Mouse (Mus musculus): ENCODE data around the gene Cdc42ep3. TPM values are rescaled to one million over a fixed set of nuclear protein-coding genes. Genes with fewer than 3 reads are reported as not detected.

Gene Cdc42ep3
- total RNA-seq, 2 experiments from 2014 or later, result 35.2 to 36.8 TPM

- no peak for DNase-seq
Measured at GRCm38 (mm10) chr17:79345001-79345709, 9.7 kb downstream of the Cdc42ep3 start.

DNA sequence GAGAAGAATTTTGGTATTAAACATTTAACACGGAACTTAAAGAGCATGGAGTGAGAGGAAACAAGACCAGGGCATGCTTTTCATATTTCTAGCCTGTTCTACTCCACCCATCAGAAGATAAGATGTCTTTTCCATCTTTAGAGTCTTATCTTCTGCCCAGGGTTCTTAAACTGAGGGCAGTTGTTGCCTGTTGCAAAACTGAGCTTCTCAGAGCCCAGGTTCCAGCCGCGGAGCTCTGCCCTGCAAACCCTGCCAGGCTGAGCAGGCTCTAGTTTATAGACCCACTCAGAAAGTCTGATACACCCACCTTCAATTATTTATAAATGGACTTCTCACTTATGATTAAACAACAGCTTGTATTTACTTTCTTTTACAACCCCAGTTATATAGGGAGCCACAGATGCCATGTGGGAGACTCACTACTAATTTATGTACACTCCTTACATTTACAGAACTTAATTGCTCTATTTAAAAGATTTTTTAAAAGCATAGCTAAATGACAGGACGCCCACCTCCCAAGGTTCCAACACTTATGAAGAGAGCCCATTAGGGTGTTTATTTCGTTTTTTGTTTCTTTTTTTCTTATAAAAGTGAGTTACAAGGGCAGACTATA, 11.5 kb downstream of the Cdc42ep3 start:
- no peak for DNase-seq

DNA sequence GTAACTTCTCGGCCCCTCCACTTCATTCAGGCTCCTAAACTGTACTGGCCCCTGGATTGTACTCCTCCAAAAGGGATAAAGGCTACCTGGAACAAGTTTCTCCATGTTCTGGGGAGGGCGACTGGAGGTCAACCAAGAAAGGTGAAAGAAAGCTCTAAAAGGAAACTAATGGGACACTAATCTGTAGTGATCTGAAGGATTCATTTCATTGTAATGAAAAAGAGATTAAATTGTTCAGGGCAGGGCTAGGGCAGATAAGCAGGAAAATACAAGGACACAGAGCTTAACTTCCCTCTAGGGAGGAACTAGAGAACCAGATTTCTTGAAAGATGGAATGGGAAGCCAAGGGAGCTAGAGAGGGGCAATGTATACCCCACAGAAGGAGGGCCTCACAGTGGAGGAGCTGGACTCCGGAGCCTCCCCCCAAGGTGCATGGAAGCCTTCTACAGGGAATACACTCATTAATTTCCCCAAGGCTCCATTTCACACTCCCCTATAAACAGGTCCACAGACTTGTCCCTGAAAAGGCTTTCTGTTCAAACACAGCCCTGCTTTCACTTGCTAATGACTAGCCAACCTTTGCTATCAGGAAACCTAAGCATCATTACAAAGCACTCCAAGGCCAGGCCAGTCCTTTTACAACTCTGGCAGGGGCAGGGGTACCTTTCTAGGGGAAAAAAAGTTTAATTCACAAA, 12.1 kb downstream of the Cdc42ep3 start:
- DNase-seq, result no peak

- no peak for DNase-seq
Measured at GRCm38 (mm10) chr17:79341946-79342470, 12.9 kb downstream of the Cdc42ep3 start.

DNA sequence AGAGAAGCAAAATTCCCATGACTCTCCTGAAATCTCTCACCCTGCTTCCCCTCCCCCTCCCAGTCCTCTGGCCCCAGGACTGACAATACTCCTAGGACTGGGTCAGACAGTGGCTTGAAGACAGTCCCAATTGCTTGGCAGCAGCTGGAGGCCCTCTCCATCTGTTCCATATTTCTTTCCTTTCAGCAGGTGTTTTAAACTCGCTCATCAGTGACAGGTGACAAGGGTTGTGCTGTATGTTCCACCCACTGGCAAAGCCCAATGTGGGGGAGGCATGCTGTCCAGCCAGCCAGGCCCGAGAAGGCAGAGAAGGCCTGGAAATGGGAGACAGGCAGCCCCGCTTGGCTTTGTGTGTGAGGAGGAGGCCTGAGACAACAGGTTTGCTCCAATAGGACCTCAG, 17.4 kb downstream of the Cdc42ep3 start:
- DNase-seq, result no peak

- no peak for DNase-seq
Measured at GRCm38 (mm10) chr17:79334701-79335100, 20.2 kb downstream of the Cdc42ep3 start.

DNA sequence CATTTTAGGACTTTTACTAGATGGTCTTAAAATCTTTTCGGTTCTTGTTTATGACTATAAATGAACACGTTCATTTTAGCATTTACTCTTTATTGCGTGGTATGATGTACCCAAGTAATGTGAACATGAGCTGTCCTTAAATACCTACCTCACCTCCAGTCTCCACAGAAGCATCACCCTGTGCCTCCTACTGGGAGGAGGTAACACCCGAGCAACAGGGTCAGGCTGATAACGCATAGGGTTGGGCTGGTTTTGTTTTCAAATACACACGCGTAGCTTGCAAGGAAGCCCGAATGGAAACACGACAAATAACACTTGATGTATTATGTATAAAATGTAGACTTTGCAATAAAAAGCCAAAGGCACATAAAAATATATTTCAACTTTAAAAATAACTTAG, 21.2 kb downstream of the Cdc42ep3 start:
- DNase-seq, result no peak

DNA sequence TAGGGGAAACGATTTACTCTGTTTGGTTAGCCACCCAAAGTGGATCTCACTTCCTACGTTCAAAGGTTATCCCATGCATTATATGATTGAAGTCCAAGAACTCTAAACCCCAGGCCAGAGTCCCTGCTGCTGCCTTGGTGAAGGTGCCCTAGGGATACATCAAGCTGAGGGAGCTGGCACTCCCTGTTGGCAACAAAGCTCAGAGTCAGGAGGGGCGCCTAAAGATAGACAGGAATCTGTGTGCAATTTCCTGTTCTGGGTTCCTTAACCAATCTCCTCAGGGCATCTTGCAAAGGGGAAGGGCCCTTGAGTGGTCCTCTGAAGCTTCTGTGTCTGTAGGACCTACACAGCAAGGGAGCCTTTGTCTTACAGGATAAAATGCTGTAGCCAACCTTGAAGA, 22.0 kb downstream of the Cdc42ep3 start:
- no peak for DNase-seq

DNA sequence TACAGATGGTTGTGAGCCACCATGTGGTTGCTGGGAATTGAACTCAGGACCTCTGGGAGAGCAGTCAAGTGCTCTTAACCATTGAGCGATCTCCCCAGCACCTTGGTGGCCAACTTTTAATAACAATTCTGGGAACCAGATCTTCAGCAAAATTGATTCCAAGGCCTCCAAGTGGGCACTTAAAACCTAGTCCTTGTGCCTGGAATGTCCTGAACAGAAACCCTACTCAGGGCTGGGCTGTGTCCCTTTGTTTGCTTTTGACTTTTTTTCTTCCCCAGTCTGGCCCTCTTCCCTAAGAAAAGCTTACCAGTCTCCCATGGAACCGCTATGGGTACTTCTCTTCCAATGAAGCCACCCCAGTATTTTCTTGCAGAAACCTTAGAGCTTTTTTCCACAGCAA, 24.5 kb downstream of the Cdc42ep3 start:
- DNase-seq, result no peak

DNA sequence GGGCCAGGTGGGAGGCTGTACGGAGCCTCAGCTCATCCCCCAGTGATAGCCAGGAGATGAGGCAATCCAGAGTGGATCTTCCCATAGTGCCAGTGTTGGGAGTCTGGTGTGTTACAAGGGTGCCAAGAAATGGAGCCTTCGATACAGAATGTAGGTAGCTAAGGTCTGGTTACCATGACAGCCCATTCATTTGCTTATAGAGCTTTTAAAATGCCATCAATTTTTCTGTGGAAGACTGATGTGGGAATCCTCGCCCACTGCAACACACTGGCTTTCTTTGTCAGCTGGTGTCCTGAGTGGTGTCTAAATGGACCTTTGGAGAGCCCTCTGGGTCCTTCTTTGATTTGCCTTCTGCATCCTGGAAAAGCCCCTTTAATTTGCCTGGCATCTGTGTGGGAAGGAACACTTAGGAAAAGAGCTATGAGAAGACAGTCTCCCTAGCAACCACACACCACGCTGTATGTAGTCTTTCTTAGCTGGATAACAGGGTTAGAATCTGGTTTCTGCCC, 28.0 kb downstream of the Cdc42ep3 start:
- no peak for DNase-seq

- no peak for DNase-seq
Measured at GRCm38 (mm10) chr17:79317085-79317751, 37.7 kb downstream of the Cdc42ep3 start.

DNA sequence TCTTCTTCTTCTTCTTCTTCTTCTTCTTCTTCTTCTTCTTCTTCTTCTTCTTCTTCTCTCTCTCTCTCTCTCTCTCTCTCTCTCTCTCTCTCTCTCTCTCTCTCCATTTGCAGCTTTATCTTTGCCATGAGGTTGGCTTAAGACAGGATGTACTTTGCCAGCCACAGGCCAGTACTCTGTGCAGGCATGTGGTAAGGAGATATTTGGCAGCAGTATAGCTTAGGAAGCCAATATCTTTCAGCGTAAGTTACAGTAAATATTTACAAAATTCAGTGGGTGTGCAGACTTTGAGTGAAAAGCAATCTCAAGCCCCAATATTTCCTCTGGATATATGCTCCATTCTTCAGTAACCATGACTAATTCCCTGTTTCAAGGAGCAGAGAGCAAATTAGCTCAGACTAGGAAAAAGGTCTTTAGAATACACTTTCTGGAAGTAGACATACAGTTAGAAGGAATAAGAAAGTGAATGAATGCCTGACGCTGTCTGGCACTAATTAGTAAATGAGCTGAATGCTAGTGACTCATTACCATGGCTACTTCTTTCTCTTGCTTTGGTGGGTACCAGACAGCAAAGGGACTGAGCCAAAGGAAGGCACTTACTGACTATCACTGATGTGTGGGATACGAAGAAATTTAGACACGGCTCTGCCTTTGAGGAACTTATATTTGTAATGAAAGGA, 39.3 kb downstream of the Cdc42ep3 start:
- no peak for DNase-seq

- DNase-seq, result no peak
Measured at GRCm38 (mm10) chr17:79310465-79310864, 44.4 kb downstream of the Cdc42ep3 start.

- DNase-seq, result no peak
Measured at GRCm38 (mm10) chr17:79309506-79309905, 45.4 kb downstream of the Cdc42ep3 start.

DNA sequence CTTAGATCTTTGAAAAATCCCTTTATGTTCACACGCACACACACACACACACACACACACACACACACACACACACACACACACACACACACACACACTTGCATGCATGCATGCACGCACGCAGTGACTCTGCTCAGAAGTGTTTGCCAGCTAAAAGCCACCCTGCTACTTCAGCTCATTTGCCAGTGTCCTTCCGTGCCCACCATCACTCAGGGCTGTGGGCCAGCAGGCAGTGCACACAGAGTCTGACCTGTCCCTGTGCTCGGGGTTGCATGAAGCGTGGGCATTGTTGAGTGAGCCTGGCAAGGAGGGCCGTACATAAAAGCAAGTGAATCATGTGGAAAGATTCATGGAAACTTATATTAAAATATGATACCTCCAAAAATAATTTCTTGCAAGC, 49.2 kb downstream of the Cdc42ep3 start:
- DNase-seq, result peak; percentile 13

GRCm38 (mm10) chr17:79303744-79304497, 51.0 kb downstream of the Cdc42ep3 start:
- DNase-seq, result no peak

GRCm38 (mm10) chr17:79303238-79303637, 51.7 kb downstream of the Cdc42ep3 start:
- DNase-seq, result no peak

- DNase-seq, result no peak
Measured at GRCm38 (mm10) chr17:79299925-79300324, 55.0 kb downstream of the Cdc42ep3 start.

DNA sequence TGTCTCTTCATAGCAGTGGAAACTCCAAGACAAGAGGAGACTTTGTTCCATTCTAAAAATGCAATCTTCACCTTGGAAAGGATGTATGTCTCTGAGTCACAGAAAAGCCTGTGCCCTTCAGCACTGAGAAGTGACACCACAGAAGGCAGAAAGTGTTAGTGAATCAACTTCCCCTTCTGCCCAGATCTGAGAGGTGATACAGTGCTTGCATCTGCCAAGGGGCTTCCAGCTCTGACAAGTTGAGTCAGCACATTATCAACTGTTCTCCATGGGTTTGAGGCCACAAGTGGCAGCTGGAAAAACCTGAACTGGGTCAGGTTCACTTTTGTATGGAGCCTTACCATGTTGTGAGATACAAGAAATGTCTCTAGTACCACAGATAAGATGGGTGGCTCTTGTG, 55.9 kb downstream of the Cdc42ep3 start:
- DNase-seq, result no peak

DNA sequence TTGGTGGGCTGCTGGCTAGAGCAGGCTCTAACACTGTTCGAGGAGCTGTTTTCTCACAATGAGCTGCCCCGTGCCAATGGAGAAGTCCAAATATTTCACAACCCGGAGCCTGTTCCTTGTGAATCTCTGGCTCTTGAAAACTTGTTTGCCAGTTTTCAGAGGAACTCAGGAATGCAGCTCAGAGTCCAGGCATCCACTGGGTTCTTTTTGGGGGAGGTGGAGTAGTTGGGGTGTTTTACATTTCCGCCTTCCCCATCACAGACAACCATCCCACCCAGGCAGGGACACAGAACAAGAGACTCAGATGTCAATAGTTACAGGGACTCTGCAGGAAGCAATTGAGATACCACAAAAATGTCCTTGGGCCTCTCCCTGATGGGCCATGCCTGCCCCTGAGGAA, 59.0 kb downstream of the Cdc42ep3 start:
- DNase-seq, result no peak

DNA sequence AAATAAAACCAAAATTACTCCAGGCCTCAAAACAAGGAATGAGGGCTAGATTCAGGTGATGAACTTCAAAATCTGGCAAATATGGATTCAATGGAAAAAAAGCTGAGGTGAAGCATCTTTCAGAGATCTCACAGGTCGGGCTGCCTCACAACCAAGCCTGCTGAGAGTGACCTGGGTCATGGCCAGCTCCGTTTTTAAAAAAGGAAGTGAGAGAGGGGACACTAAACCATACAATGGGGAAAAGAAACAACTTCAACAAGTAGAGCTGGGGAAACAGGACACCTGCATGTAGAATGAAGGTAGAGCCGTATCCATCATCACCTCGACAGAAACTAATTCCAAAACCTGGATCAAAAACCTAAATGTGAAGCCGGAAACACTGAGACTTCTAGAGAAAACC, 63.2 kb downstream of the Cdc42ep3 start:
- DNase-seq, result no peak
